Mouse (Mus musculus): ENCODE results near the gene Pcdh19. TPM values are rescaled to one million over a fixed set of nuclear protein-coding genes. Genes with fewer than 3 reads are reported as not detected.
"Not testable (repeated sequence)": the region's sequence is repeated elsewhere in the genome, so short reads cannot be mapped to it uniquely, and the experiment has no call there.

Gene Pcdh19
- 1.2 and 2.5 TPM in 2 replicates for polyA plus RNA-seq (2015; fragmentation: Nextera tagmentation; extraction: Ambion mirVana)

- peak; percentile 95 for ATAC-seq (ENCODE audit: low FRiP score, low TSS enrichment)
- WGBS = 12% methylated on average over 16 of the region's 26 CpGs
- Histone ChIP-seq H3K27me3 (ENCODE audit: control insufficient read depth, insufficient read depth, low read length) (no peaks in the 10 kb centered on the region), H3K4me2 (replicated peaks; ENCODE audit: low read depth) (peak within 1 kb of the TSS; percentile 72), H3K4me3 (ENCODE audit: low read depth, low read length) (peak within 1 kb of the TSS; percentile 46), H3K4me1 (replicated peaks; ENCODE audit: control insufficient read depth, insufficient read depth) (no peaks in the 10 kb centered on the region), H3K36me3 (ENCODE audit: control insufficient read depth, insufficient read depth, low read length) (no peaks in the 10 kb centered on the region), H3K9ac (ENCODE audit: low read length) (peak within 1 kb of the TSS; percentile 52), H3K9me3 (ENCODE audit: control insufficient read depth, low read length) (no peaks in the 10 kb centered on the region), H3K27ac (replicated peaks) (no peak within 1 kb of the TSS)
- TF ChIP-seq CTCF (IDR thresholded peaks at IDR 0.05; ENCODE audit: low read depth) (no peak), EP300 (optimal IDR thresholded peaks at IDR 0.05) (no peak)
- DNase-seq (ENCODE audit: low spot score) = peak; percentile 82
Observed at GRCm38 (mm10) chrX:133688840-133689239, at the start of gene Pcdh19. Pcdh19 (minus strand) TSS chrX:133688987.

GRCm38 (mm10) chrX:133735871-133736270 is 47.1 kb upstream of the Pcdh19 start:
- ATAC-seq (ENCODE audit: low FRiP score, low TSS enrichment) (no peak), DNase-seq (ENCODE audit: low spot score) (no peak)

GRCm38 (mm10) chrX:133734984-133735383 is 46.2 kb upstream of the Pcdh19 start:
- Histone ChIP-seq H3K27me3 (ENCODE audit: control insufficient read depth, insufficient read depth, low read length) (no peaks in the 10 kb centered on the region), H3K36me3 (ENCODE audit: control insufficient read depth, insufficient read depth, low read length) (no peaks in the 10 kb centered on the region), H3K9me3 (ENCODE audit: control insufficient read depth, low read length) (no peaks in the 10 kb centered on the region), H3K4me1 (replicated peaks; ENCODE audit: control insufficient read depth, insufficient read depth) (no peaks in the 10 kb centered on the region), H3K4me3 (ENCODE audit: low read depth, low read length) (no peak overlapping the region), H3K9ac (ENCODE audit: low read length) (no peak overlapping the region), H3K27ac (replicated peaks) (no peak overlapping the region), H3K4me2 (replicated peaks; ENCODE audit: low read depth) (no peak overlapping the region)
- TF ChIP-seq EP300 (optimal IDR thresholded peaks at IDR 0.05) (no peak), CTCF (IDR thresholded peaks at IDR 0.05; ENCODE audit: low read depth) (peak; percentile 71)
- ATAC-seq (ENCODE audit: low FRiP score, low TSS enrichment) = no peak
- peak; percentile 30 for DNase-seq (ENCODE audit: low spot score)
- 52% methylated on average over 6 of the region's 6 CpGs for WGBS

More at GRCm38 (mm10) chrX:133735871-133736270, 47.1 kb upstream of the Pcdh19 start:
- H3K27ac ChIP-seq (replicated peaks) = no peak overlapping the region
- TF ChIP-seq CTCF (IDR thresholded peaks at IDR 0.05; ENCODE audit: low read depth) = no peak
- TF ChIP-seq EP300 (optimal IDR thresholded peaks at IDR 0.05) = no peak
- no peak overlapping the region for H3K4me2 ChIP-seq (replicated peaks; ENCODE audit: low read depth)
- WGBS = 88% methylated on average over 2 of the region's 2 CpGs
- no peaks in the 10 kb centered on the region for H3K9me3 ChIP-seq (ENCODE audit: control insufficient read depth, low read length)
- no peaks in the 10 kb centered on the region for H3K27me3 ChIP-seq (ENCODE audit: control insufficient read depth, insufficient read depth, low read length)
- no peaks in the 10 kb centered on the region for H3K36me3 ChIP-seq (ENCODE audit: control insufficient read depth, insufficient read depth, low read length)
- H3K4me3 ChIP-seq (ENCODE audit: low read depth, low read length) = no peak overlapping the region
- H3K4me1 ChIP-seq (replicated peaks; ENCODE audit: control insufficient read depth, insufficient read depth) = no peaks in the 10 kb centered on the region
- H3K9ac ChIP-seq (ENCODE audit: low read length) = no peak overlapping the region

- no peak overlapping the region for H3K9ac ChIP-seq (ENCODE audit: low read length)
- peak; percentile 80 for ATAC-seq (ENCODE audit: low FRiP score, low TSS enrichment)
Observed at GRCm38 (mm10) chrX:133721517-133721916, 32.7 kb upstream of the Pcdh19 start.

DNA sequence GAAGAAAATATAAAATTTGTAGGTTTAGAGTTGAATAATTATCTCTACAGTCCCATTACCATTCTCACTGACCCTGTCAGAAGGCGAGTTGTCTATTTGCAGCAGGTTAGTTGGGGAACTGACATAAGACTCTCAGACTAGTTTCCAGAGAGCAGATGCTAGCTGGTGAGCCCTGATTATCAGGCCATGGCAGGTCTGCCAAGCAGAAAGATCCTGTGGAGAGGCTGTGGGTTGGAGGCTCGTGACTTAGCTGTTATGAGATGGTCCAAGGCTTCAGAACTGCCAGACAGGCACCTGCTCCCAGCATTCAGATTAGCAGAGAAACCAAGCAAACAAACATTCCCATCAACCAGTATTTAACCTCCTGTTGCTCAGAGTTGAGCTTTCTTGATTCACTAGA is 21.8 kb upstream of the Pcdh19 start:
- ATAC-seq (ENCODE audit: low FRiP score, low TSS enrichment) = no peak

More at GRCm38 (mm10) chrX:133721517-133721916, 32.7 kb upstream of the Pcdh19 start:
- H3K9me3 ChIP-seq (ENCODE audit: control insufficient read depth, low read length) = no peaks in the 10 kb centered on the region
- peak; percentile 13 for DNase-seq (ENCODE audit: low spot score)
- H3K27ac ChIP-seq (replicated peaks) = no peak overlapping the region
- H3K27me3 ChIP-seq (ENCODE audit: control insufficient read depth, insufficient read depth, low read length) = no peaks in the 10 kb centered on the region
- H3K4me3 ChIP-seq (ENCODE audit: low read depth, low read length) = no peak overlapping the region
- WGBS = 65% methylated on average over 3 of the region's 3 CpGs
- TF ChIP-seq CTCF (IDR thresholded peaks at IDR 0.05; ENCODE audit: low read depth) (no peak), EP300 (optimal IDR thresholded peaks at IDR 0.05) (no peak)
- no peaks in the 10 kb centered on the region for H3K4me1 ChIP-seq (replicated peaks; ENCODE audit: control insufficient read depth, insufficient read depth)
- H3K4me2 ChIP-seq (replicated peaks; ENCODE audit: low read depth) = no peak overlapping the region
- no peaks in the 10 kb centered on the region for H3K36me3 ChIP-seq (ENCODE audit: control insufficient read depth, insufficient read depth, low read length)

GRCm38 (mm10) chrX:133702902-133703301 is 14.1 kb upstream of the Pcdh19 start:
- DNase-seq (ENCODE audit: low spot score) (no peak), ATAC-seq (ENCODE audit: low FRiP score, low TSS enrichment) (no peak)
- H3K9ac ChIP-seq (ENCODE audit: low read length) = no peak overlapping the region
- no peak for TF ChIP-seq EP300 (optimal IDR thresholded peaks at IDR 0.05)
- TF ChIP-seq CTCF (IDR thresholded peaks at IDR 0.05; ENCODE audit: low read depth) = no peak
- no peaks in the 10 kb centered on the region for H3K9me3 ChIP-seq (ENCODE audit: control insufficient read depth, low read length)
- no peak overlapping the region for H3K4me3 ChIP-seq (ENCODE audit: low read depth, low read length)
- H3K27ac ChIP-seq (replicated peaks) = no peak overlapping the region
- H3K27me3 ChIP-seq (ENCODE audit: control insufficient read depth, insufficient read depth, low read length) = no peaks in the 10 kb centered on the region
- no peaks in the 10 kb centered on the region for H3K4me1 ChIP-seq (replicated peaks; ENCODE audit: control insufficient read depth, insufficient read depth)
- no peak overlapping the region for H3K4me2 ChIP-seq (replicated peaks; ENCODE audit: low read depth)
- WGBS = 71% methylated on average over 1 of the region's 1 CpGs
- no peaks in the 10 kb centered on the region for H3K36me3 ChIP-seq (ENCODE audit: control insufficient read depth, insufficient read depth, low read length)

More for the DNA sequence above, 21.8 kb upstream of the Pcdh19 start:
- TF ChIP-seq CTCF (IDR thresholded peaks at IDR 0.05; ENCODE audit: low read depth) (no peak), EP300 (optimal IDR thresholded peaks at IDR 0.05) (no peak)
- H3K9ac ChIP-seq (ENCODE audit: low read length) = no peak overlapping the region
- H3K9me3 ChIP-seq (ENCODE audit: control insufficient read depth, low read length) = no peaks in the 10 kb centered on the region
- H3K4me1 ChIP-seq (replicated peaks; ENCODE audit: control insufficient read depth, insufficient read depth) = no peaks in the 10 kb centered on the region
- DNase-seq (ENCODE audit: low spot score) = no peak
- H3K36me3 ChIP-seq (ENCODE audit: control insufficient read depth, insufficient read depth, low read length) = no peaks in the 10 kb centered on the region
- H3K4me2 ChIP-seq (replicated peaks; ENCODE audit: low read depth) = no peak overlapping the region
- no peak overlapping the region for H3K27ac ChIP-seq (replicated peaks)
- WGBS = 59% methylated on average over 2 of the region's 2 CpGs
- no peak overlapping the region for H3K4me3 ChIP-seq (ENCODE audit: low read depth, low read length)
- no peaks in the 10 kb centered on the region for H3K27me3 ChIP-seq (ENCODE audit: control insufficient read depth, insufficient read depth, low read length)

GRCm38 (mm10) chrX:133697871-133698270 is 9.1 kb upstream of the Pcdh19 start:
- not testable (repeated sequence) for ATAC-seq (ENCODE audit: low FRiP score, low TSS enrichment); H3K9me3 ChIP-seq (ENCODE audit: control insufficient read depth, low read length); H3K4me1 ChIP-seq (replicated peaks; ENCODE audit: control insufficient read depth, insufficient read depth); H3K27me3 ChIP-seq (ENCODE audit: control insufficient read depth, insufficient read depth, low read length); DNase-seq (ENCODE audit: low spot score); H3K4me2 ChIP-seq (replicated peaks; ENCODE audit: low read depth); H3K9ac ChIP-seq (ENCODE audit: low read length); H3K4me3 ChIP-seq (ENCODE audit: low read depth, low read length); H3K27ac ChIP-seq (replicated peaks); H3K36me3 ChIP-seq (ENCODE audit: control insufficient read depth, insufficient read depth, low read length)
- WGBS = 74% methylated on average over 2 of the region's 4 CpGs

Data from stomach, postnatal 0 days (tissue).